Mouse (Mus musculus): ENCODE results near the gene Tmem156.

- TF ChIP-seq CTCF (IDR thresholded peaks at IDR 0.05; ENCODE audit: low read depth) (no peak), EP300 (optimal IDR thresholded peaks at IDR 0.05) (no peak)
Observed at GRCm38 (mm10) chr5:65096805-65097204, 4.9 kb upstream of the Tmem156 start.

All from stomach, postnatal 0 days (tissue).